Mouse (Mus musculus): Measurements from ENCODE around the gene Mon1a. TPM values are rescaled to one million over a fixed set of nuclear protein-coding genes. Genes with fewer than 3 reads are reported as not detected.

The Mon1a gene
- 0.37 TPM for polyA plus RNA-seq (2014; fragmentation: Illumina TruSeq; extraction: RNeasy Lipid Tissue Mini Kit (QIAGEN cat#74804); ENCODE audit: low read depth, low replicate concordance)

GRCm38 (mm10) chr9:107887804-107888266, at the start of gene Mon1a:
TSS of gene Mon1a (plus strand) at chr9:107888151.

DNA sequence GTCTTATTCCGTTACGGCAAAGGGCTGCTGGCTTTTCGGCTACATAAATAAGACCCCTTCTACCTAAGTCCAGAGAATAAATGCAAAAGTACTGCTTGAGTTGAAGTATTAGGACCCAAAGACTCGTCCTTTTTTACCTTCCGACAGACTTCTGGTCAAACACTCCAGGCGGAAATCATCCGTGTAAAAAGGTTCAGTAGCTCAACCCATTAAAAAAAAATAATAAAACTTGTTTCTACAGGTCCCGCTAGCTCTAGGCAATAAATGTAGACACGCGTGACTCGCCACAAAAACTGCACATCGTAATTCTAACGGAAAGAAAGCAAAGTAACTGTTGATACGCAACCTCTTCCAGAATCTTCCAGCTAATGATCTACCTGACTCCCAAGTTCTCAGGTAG, 14.8 kb upstream of the Mon1a start, which contains the start of gene Rbm6:
Gene Rbm6, minus strand, starts transcription at position 101 of the 400 bp plus-strand sequence.

GRCm38 (mm10) chr9:107906252-107906966, 18.5 kb downstream of the Mon1a start, which contains the start of gene Mst1r:
TSS of gene Mst1r (plus strand) at chr9:107906873.

GRCm38 (mm10) chr9:107928169-107928568, 40.2 kb downstream of the Mon1a start, which contains the start of gene Actl11:
TSS of gene Actl11 (plus strand) at chr9:107928469.

DNA sequence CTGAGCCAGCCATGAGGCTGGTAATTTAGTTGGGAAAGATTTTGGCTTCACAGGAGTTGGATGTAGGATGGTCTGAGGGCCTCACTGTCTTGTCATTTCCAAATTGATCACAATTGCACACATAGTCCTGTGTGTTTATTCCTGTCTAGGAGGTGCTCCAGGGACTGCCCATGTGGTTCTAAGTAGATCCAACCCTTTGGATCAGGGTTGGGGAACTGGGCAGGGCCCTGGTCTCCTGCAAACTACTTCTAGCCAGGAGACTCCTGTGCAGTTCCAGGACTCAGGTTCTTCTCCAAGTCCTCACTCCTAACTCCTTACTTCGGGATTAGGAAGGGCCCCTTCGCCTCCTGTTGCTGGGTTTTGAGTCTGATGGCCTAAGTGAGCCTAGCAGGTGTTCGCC, 47.4 kb downstream of the Mon1a start, which contains the start of gene Camkv:
Gene Camkv, plus strand, starts transcription at position 301 of the 400 bp plus-strand sequence.

GRCm38 (mm10) chr9:107949922-107950235, 61.9 kb downstream of the Mon1a start, which contains the start of gene Traip:
TSS of gene Traip (plus strand) at chr9:107950136.

Other genes with a start within 250 kb of the Mon1a start
- 104 TPM for gene Slc38a3, start 218.6 kb upstream of the Mon1a start, polyA plus RNA-seq (2014; fragmentation: Illumina TruSeq; extraction: RNeasy Lipid Tissue Mini Kit (QIAGEN cat#74804); ENCODE audit: low read depth, low replicate concordance)
- gene Gnat1, start 208.4 kb upstream of the Mon1a start, polyA plus RNA-seq (2014; fragmentation: Illumina TruSeq; extraction: RNeasy Lipid Tissue Mini Kit (QIAGEN cat#74804); ENCODE audit: low read depth, low replicate concordance), result 0.16 TPM
- 0.56 TPM for gene Sema3f, start 177.7 kb upstream of the Mon1a start, polyA plus RNA-seq (2014; fragmentation: Illumina TruSeq; extraction: RNeasy Lipid Tissue Mini Kit (QIAGEN cat#74804); ENCODE audit: low read depth, low replicate concordance)
- gene Rbm5, start 117.2 kb upstream of the Mon1a start, polyA plus RNA-seq (2014; fragmentation: Illumina TruSeq; extraction: RNeasy Lipid Tissue Mini Kit (QIAGEN cat#74804); ENCODE audit: low read depth, low replicate concordance), result 54.1 TPM
- 42.4 TPM for gene Rbm6, start 14.9 kb upstream of the Mon1a start, polyA plus RNA-seq (2014; fragmentation: Illumina TruSeq; extraction: RNeasy Lipid Tissue Mini Kit (QIAGEN cat#74804); ENCODE audit: low read depth, low replicate concordance)
- gene Mst1r, start 18.7 kb downstream of the Mon1a start, polyA plus RNA-seq (2014; fragmentation: Illumina TruSeq; extraction: RNeasy Lipid Tissue Mini Kit (QIAGEN cat#74804); ENCODE audit: low read depth, low replicate concordance), result not detected
- gene Actl11, start 40.3 kb downstream of the Mon1a start, polyA plus RNA-seq (2014; fragmentation: Illumina TruSeq; extraction: RNeasy Lipid Tissue Mini Kit (QIAGEN cat#74804); ENCODE audit: low read depth, low replicate concordance), result not detected
- gene Camkv, start 47.5 kb downstream of the Mon1a start, polyA plus RNA-seq (2014; fragmentation: Illumina TruSeq; extraction: RNeasy Lipid Tissue Mini Kit (QIAGEN cat#74804); ENCODE audit: low read depth, low replicate concordance), result not detected
- gene Traip, start 62.0 kb downstream of the Mon1a start, polyA plus RNA-seq (2014; fragmentation: Illumina TruSeq; extraction: RNeasy Lipid Tissue Mini Kit (QIAGEN cat#74804); ENCODE audit: low read depth, low replicate concordance), result 0.13 TPM
- gene Uba7, start 87.4 kb downstream of the Mon1a start, polyA plus RNA-seq (2014; fragmentation: Illumina TruSeq; extraction: RNeasy Lipid Tissue Mini Kit (QIAGEN cat#74804); ENCODE audit: low read depth, low replicate concordance), result 1.1 TPM
- not detected for gene Gm20661, start 94.9 kb downstream of the Mon1a start, polyA plus RNA-seq (2014; fragmentation: Illumina TruSeq; extraction: RNeasy Lipid Tissue Mini Kit (QIAGEN cat#74804); ENCODE audit: low read depth, low replicate concordance)
- not detected for gene Inka1, start 97.7 kb downstream of the Mon1a start, polyA plus RNA-seq (2014; fragmentation: Illumina TruSeq; extraction: RNeasy Lipid Tissue Mini Kit (QIAGEN cat#74804); ENCODE audit: low read depth, low replicate concordance)
- not detected for gene Cdhr4, start 104.3 kb downstream of the Mon1a start, polyA plus RNA-seq (2014; fragmentation: Illumina TruSeq; extraction: RNeasy Lipid Tissue Mini Kit (QIAGEN cat#74804); ENCODE audit: low read depth, low replicate concordance)
- gene Gm20662, start 108.2 kb downstream of the Mon1a start, polyA plus RNA-seq (2014; fragmentation: Illumina TruSeq; extraction: RNeasy Lipid Tissue Mini Kit (QIAGEN cat#74804); ENCODE audit: low read depth, low replicate concordance), result not detected
- 24.5 TPM for gene Ip6k1, start 114.3 kb downstream of the Mon1a start, polyA plus RNA-seq (2014; fragmentation: Illumina TruSeq; extraction: RNeasy Lipid Tissue Mini Kit (QIAGEN cat#74804); ENCODE audit: low read depth, low replicate concordance)
- 2.0 TPM for gene Gmppb, start 161.1 kb downstream of the Mon1a start, polyA plus RNA-seq (2014; fragmentation: Illumina TruSeq; extraction: RNeasy Lipid Tissue Mini Kit (QIAGEN cat#74804); ENCODE audit: low read depth, low replicate concordance)
- not detected for gene Amigo3, start 165.0 kb downstream of the Mon1a start, polyA plus RNA-seq (2014; fragmentation: Illumina TruSeq; extraction: RNeasy Lipid Tissue Mini Kit (QIAGEN cat#74804); ENCODE audit: low read depth, low replicate concordance)
- gene Mst1, start 192.3 kb downstream of the Mon1a start, polyA plus RNA-seq (2014; fragmentation: Illumina TruSeq; extraction: RNeasy Lipid Tissue Mini Kit (QIAGEN cat#74804); ENCODE audit: low read depth, low replicate concordance), result 9.9 TPM
- 1.7 TPM for gene Rnf123, start 195.2 kb downstream of the Mon1a start, polyA plus RNA-seq (2014; fragmentation: Illumina TruSeq; extraction: RNeasy Lipid Tissue Mini Kit (QIAGEN cat#74804); ENCODE audit: low read depth, low replicate concordance)
- 28.2 TPM for gene Apeh, start 206.5 kb downstream of the Mon1a start, polyA plus RNA-seq (2014; fragmentation: Illumina TruSeq; extraction: RNeasy Lipid Tissue Mini Kit (QIAGEN cat#74804); ENCODE audit: low read depth, low replicate concordance)

Measured in liver, adult 10 weeks (tissue).